Mouse (Mus musculus) retina, postnatal 1 day (tissue): ENCODE results near the gene Tead3.
A peak's percentile ranks its signal among the peaks of the same experiment; 100 is the strongest.

Experiments used
- DNase-seq: peaks from one replicate; pipeline ENCODE4 v3.0.0-alpha.2; 2012

Gene Tead3

GRCm38 (mm10) chr17:28300850-28301249 lies 49.8 kb downstream of the Tead3 start:
- peak; percentile 62 for DNase-seq

- no peak for DNase-seq
Measured at GRCm38 (mm10) chr17:28300323-28300722, 50.3 kb downstream of the Tead3 start.

GRCm38 (mm10) chr17:28299669-28300320 lies 50.8 kb downstream of the Tead3 start:
- DNase-seq, result no peak

GRCm38 (mm10) chr17:28298888-28299287 lies 51.7 kb downstream of the Tead3 start:
- no peak for DNase-seq

- no peak for DNase-seq
Measured at GRCm38 (mm10) chr17:28294449-28295333, 55.9 kb downstream of the Tead3 start.

GRCm38 (mm10) chr17:28293716-28294115 lies 56.9 kb downstream of the Tead3 start:
- no peak for DNase-seq

GRCm38 (mm10) chr17:28291346-28291745 lies 59.3 kb downstream of the Tead3 start:
- no peak for DNase-seq

GRCm38 (mm10) chr17:28290671-28291070 lies 59.9 kb downstream of the Tead3 start:
- no peak for DNase-seq

- DNase-seq, result no peak
Measured at GRCm38 (mm10) chr17:28290262-28290661, 60.4 kb downstream of the Tead3 start.

GRCm38 (mm10) chr17:28287980-28288379 lies 62.6 kb downstream of the Tead3 start:
- DNase-seq, result peak; percentile 55

GRCm38 (mm10) chr17:28287578-28287977 lies 63.0 kb downstream of the Tead3 start:
- peak; percentile 79 for DNase-seq

GRCm38 (mm10) chr17:28286964-28287363 lies 63.7 kb downstream of the Tead3 start:
- DNase-seq, result peak; percentile 35

- DNase-seq, result no peak
Measured at GRCm38 (mm10) chr17:28286133-28286532, 64.5 kb downstream of the Tead3 start.

GRCm38 (mm10) chr17:28283199-28283598 lies 67.4 kb downstream of the Tead3 start:
- DNase-seq, result no peak

- DNase-seq, result no peak
Measured at GRCm38 (mm10) chr17:28281866-28282441, 68.7 kb downstream of the Tead3 start.
